Mouse (Mus musculus) megakaryocyte, embryonic 14.5 days (primary cell): Measurements from ENCODE around the gene Syndig1l.

Source experiments
- FLI1 ChIP-seq: IDR thresholded peaks from 2 replicates; pipeline ENCODE4 v1.6.1; 2012; ENCODE audit warnings: low read length, inconsistent platforms, mixed read lengths
- GATA1 ChIP-seq: IDR thresholded peaks from 3 replicates; pipeline ENCODE4 v1.6.1; 2012; ENCODE audit warnings: mixed read lengths, low read length, inconsistent platforms, borderline replicate concordance

GRCm38 (mm10) chr12:84692141-84692540 is 6.5 kb downstream of the Syndig1l start:
- TF ChIP-seq GATA1 (no peak), FLI1 (no peak)
